Mouse (Mus musculus) bone marrow macrophage, adult 2 months (primary cell): ENCODE results near the gene Nup210l.

ENCODE experiments used
- CTCF ChIP-seq: IDR thresholded peaks from 2 replicates; pipeline ENCODE4 v1.5.1; 2012; ENCODE audit warnings: low read depth, mild to moderate bottlenecking, low read length, moderate library complexity
- POLR2A ChIP-seq: IDR thresholded peaks from 2 replicates; pipeline ENCODE4 v1.6.1; 2012; ENCODE audit warnings: mild to moderate bottlenecking, low read depth, low read length, borderline replicate concordance

GRCm38 (mm10) chr3:90103938-90104337 is at the start of gene Nup210l:
- TF ChIP-seq POLR2A (no peak), CTCF (no peak)
